Mouse (Mus musculus) bone marrow macrophage, adult 2 months (primary cell): ENCODE measurements around the gene Rtp3. TPM values are rescaled to one million over a fixed set of nuclear protein-coding genes. Genes with fewer than 3 reads are reported as not detected.
A peak's percentile ranks its signal among the peaks of the same experiment; 100 is the strongest.

Experiments used
- H3K27ac ChIP-seq: 2 replicates; pipeline ENCODE4 v1.5.1; 2012; ENCODE audit warnings: low read depth, low read length; ENCODE audit not compliant: insufficient read depth
- H3K4me1 ChIP-seq: 2 replicates; pipeline ENCODE4 v1.6.1; 2012; ENCODE audit warnings: low read length; ENCODE audit not compliant: control insufficient read depth, insufficient read depth
- H3K4me3 ChIP-seq: 2 replicates; pipeline ENCODE4 v1.5.1; 2012; ENCODE audit warnings: mild to moderate bottlenecking, low read length, moderate library complexity; ENCODE audit not compliant: insufficient read depth
- CTCF ChIP-seq: IDR thresholded peaks from 2 replicates; pipeline ENCODE4 v1.5.1; 2012; ENCODE audit warnings: low read depth, mild to moderate bottlenecking, low read length, moderate library complexity
- POLR2A ChIP-seq: IDR thresholded peaks from 2 replicates; pipeline ENCODE4 v1.6.1; 2012; ENCODE audit warnings: mild to moderate bottlenecking, low read depth, low read length, borderline replicate concordance
- polyA plus RNA-seq: library from polyadenylated mRNA; stranded (reverse); fragments of >200 nt; gene quantifications from 2 replicates; pipeline ENCODE4 v1.2.4, GENCODE M21; 2012; ENCODE audit not compliant: missing spikeins, insufficient read depth, insufficient read length

Rtp3 gene
- polyA plus RNA-seq, 1 experiment = not detected

- TF ChIP-seq POLR2A (no peak), CTCF (no peak)
Observed at GRCm38 (mm10) chr9:111001621-111002020, 11.2 kb upstream of the Rtp3 start.

GRCm38 (mm10) chr9:110999856-111000255 is 9.5 kb upstream of the Rtp3 start:
- Histone ChIP-seq H3K4me3 (no peak overlapping the region), H3K4me1 (peaks cover 17% of the 10 kb centered on the region), H3K27ac (no peak overlapping the region)
- TF ChIP-seq CTCF (no peak), POLR2A (no peak)

More at GRCm38 (mm10) chr9:111001621-111002020, 11.2 kb upstream of the Rtp3 start:
- Histone ChIP-seq H3K27ac (no peak overlapping the region), H3K4me1 (peaks cover 17% of the 10 kb centered on the region), H3K4me3 (no peak overlapping the region)

- TF ChIP-seq POLR2A (no peak), CTCF (no peak)
Observed at GRCm38 (mm10) chr9:110999056-110999455, 8.7 kb upstream of the Rtp3 start.

GRCm38 (mm10) chr9:110997245-110997644 is 6.9 kb upstream of the Rtp3 start:
- Histone ChIP-seq H3K4me3 (no peak overlapping the region), H3K27ac (no peak overlapping the region), H3K4me1 (peaks cover 17% of the 10 kb centered on the region)
- TF ChIP-seq CTCF = peak; percentile 98
- no peak for TF ChIP-seq POLR2A

More at GRCm38 (mm10) chr9:110999056-110999455, 8.7 kb upstream of the Rtp3 start:
- Histone ChIP-seq H3K27ac (peak overlapping the region; percentile 21; the same call in 1 of the 2 replicates), H3K4me1 (peaks cover 17% of the 10 kb centered on the region), H3K4me3 (no peak overlapping the region)

GRCm38 (mm10) chr9:110994716-110995172 is 4.4 kb upstream of the Rtp3 start:
- Histone ChIP-seq H3K4me3 (peak overlapping the region; percentile 40), H3K4me1 (peaks cover 17% of the 10 kb centered on the region), H3K27ac (0 out of 2 replicates have a peak overlapping the region, but pooled peaks have one; percentile 39)
- TF ChIP-seq CTCF (peak; percentile 23; the same call in 1 of the 2 replicates), POLR2A (no peak)

GRCm38 (mm10) chr9:110993281-110993709 is 2.9 kb upstream of the Rtp3 start:
- TF ChIP-seq POLR2A (no peak), CTCF (no peak)
- H3K4me1 ChIP-seq = peaks cover 4% of the 10 kb centered on the region
- H3K27ac ChIP-seq = no peak overlapping the region
- H3K4me3 ChIP-seq = no peak overlapping the region

GRCm38 (mm10) chr9:110989543-110989942 is 840 bp downstream of the Rtp3 start:
- H3K27ac ChIP-seq = no peak overlapping the region
- H3K4me3 ChIP-seq = no peak overlapping the region
- no peak for TF ChIP-seq CTCF
- TF ChIP-seq POLR2A = no peak
- H3K4me1 ChIP-seq = no peaks in the 10 kb centered on the region

- Histone ChIP-seq H3K27ac (no peak overlapping the region), H3K4me1 (no peaks in the 10 kb centered on the region), H3K4me3 (no peak overlapping the region)
- TF ChIP-seq CTCF = no peak
- TF ChIP-seq POLR2A = no peak
Observed at GRCm38 (mm10) chr9:110989141-110989540, 1.2 kb downstream of the Rtp3 start.

GRCm38 (mm10) chr9:110988078-110988477 is 2.3 kb downstream of the Rtp3 start:
- no peak overlapping the region for H3K27ac ChIP-seq
- no peak overlapping the region for H3K4me3 ChIP-seq

GRCm38 (mm10) chr9:110987331-110987730 is 3.1 kb downstream of the Rtp3 start:
- Histone ChIP-seq H3K4me3 (no peak overlapping the region), H3K4me1 (peaks cover 9% of the 10 kb centered on the region), H3K27ac (no peak overlapping the region)
- TF ChIP-seq CTCF (no peak), POLR2A (no peak)

More at GRCm38 (mm10) chr9:110988078-110988477, 2.3 kb downstream of the Rtp3 start:
- TF ChIP-seq POLR2A = no peak
- TF ChIP-seq CTCF = no peak
- H3K4me1 ChIP-seq = peaks cover 4% of the 10 kb centered on the region

GRCm38 (mm10) chr9:110985951-110986350 is 4.4 kb downstream of the Rtp3 start:
- TF ChIP-seq CTCF = no peak
- H3K4me1 ChIP-seq = peaks cover 11% of the 10 kb centered on the region
- H3K27ac ChIP-seq = peak overlapping the region; percentile 40; the same call in 1 of the 2 replicates
- H3K4me3 ChIP-seq = no peak overlapping the region
